Mouse (Mus musculus) midbrain, embryonic 13.5 days (tissue): Measurements from ENCODE around the gene Thrb. TPM values are rescaled to one million over a fixed set of nuclear protein-coding genes. Genes with fewer than 3 reads are reported as not detected.

Experiments used
- ATAC-seq: fragments of 200-750 bp; cut with Nextera tagmentation; 2 replicates; pipeline ENCODE4 v1.8.0; 2017; ENCODE audit warnings: mild to moderate bottlenecking, moderate TSS enrichment, moderate library complexity
- H3K27ac ChIP-seq: fragments of 300-500 bp; sonication (generic); 2 replicates; pipeline ENCODE4 v1.5.1; 2015; ENCODE audit warnings: inconsistent platforms, mild to moderate bottlenecking, moderate library complexity
- H3K27me3 ChIP-seq: fragments of 300-500 bp; sonication (generic); 2 replicates; pipeline ENCODE4 v1.6.1; 2015; ENCODE audit warnings: mild to moderate bottlenecking, inconsistent platforms
- H3K36me3 ChIP-seq: fragments of 300-500 bp; sonication (generic); 2 replicates; pipeline ENCODE4 v1.6.1; 2015; ENCODE audit warnings: mild to moderate bottlenecking, inconsistent platforms
- H3K4me1 ChIP-seq: fragments of 300-500 bp; sonication (generic); replicated peaks from 2 replicates; pipeline ENCODE4 v1.6.1; 2015; ENCODE audit warnings: inconsistent platforms
- H3K4me2 ChIP-seq: fragments of 300-500 bp; sonication (generic); replicated peaks from 2 replicates; pipeline ENCODE4 v1.6.1; 2015; ENCODE audit warnings: moderate library complexity, mild to moderate bottlenecking, inconsistent platforms
- H3K4me3 ChIP-seq: fragments of 300-500 bp; sonication (generic); replicated peaks from 2 replicates; pipeline ENCODE4 v1.5.1; 2015; ENCODE audit warnings: mild to moderate bottlenecking, inconsistent platforms
- H3K9ac ChIP-seq: fragments of 300-500 bp; sonication (generic); replicated peaks from 2 replicates; pipeline ENCODE4 v1.6.1; 2015; ENCODE audit warnings: mild to moderate bottlenecking, inconsistent platforms
- H3K9me3 ChIP-seq: fragments of 300-500 bp; sonication (generic); 2 replicates; pipeline ENCODE4 v1.6.1; 2016; ENCODE audit warnings: mild to moderate bottlenecking, inconsistent platforms
- WGBS: fragments of 180-500 bp; shearing (Covaris S2); methylation state at CpG from one replicate; pipeline ENCODE4 v1.1.7; 2015; 5-methylcytosine and 5-hydroxymethylcytosine counted together
- polyA plus RNA-seq: library from polyadenylated mRNA; unstranded; fragments of >200 nt; fragmentation: Nextera tagmentation; extraction: Ambion mirVana; gene quantifications from 2 replicates; pipeline ENCODE4 v1.2.1, GENCODE M21; 2015

Gene Thrb
- polyA plus RNA-seq, 1 experiment from 2014 or later: 1.2 TPM

DNA sequence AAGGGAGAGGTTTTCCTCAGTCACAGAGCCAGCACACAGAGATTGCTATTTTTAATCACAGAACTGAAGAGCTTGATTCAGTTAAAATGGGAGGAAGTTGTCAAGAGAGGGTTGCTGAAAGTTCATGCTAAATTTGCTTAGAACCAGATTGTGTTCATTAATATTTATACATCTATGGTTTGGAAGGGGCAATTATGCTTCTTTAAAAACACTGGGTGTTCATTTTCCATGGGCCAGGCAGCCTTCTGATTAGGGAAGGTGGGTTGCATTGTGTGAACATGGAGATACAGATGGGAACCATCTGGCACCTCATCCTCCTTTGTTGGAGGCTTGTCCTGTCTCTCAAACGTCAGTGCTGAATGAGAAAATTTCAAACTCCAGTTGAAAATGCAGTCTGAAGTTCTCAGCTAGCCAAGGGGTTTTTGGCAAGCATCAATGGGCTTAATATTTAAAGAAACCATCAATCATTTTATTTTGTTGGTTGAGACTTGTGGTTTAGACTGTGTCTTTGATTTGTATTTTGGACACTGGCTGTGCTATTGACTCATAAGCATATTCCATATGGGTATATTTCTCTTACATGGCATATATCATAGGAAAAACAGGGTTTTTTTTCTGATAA, 62.9 kb downstream of the Thrb start:
- H3K27ac ChIP-seq: no peak overlapping the region
- no peak for ATAC-seq
- no peaks in the 10 kb centered on the region for H3K36me3 ChIP-seq
- 24% methylated on average over 1 of the region's 1 CpGs for WGBS
- H3K4me3 ChIP-seq: no peak overlapping the region
- no peaks in the 10 kb centered on the region for H3K9me3 ChIP-seq
- no peaks in the 10 kb centered on the region for H3K27me3 ChIP-seq
- peaks cover 2% of the 10 kb centered on the region; the same call in 1 of the 2 replicates for H3K4me1 ChIP-seq
- no peak overlapping the region for H3K9ac ChIP-seq
- no peak overlapping the region for H3K4me2 ChIP-seq

DNA sequence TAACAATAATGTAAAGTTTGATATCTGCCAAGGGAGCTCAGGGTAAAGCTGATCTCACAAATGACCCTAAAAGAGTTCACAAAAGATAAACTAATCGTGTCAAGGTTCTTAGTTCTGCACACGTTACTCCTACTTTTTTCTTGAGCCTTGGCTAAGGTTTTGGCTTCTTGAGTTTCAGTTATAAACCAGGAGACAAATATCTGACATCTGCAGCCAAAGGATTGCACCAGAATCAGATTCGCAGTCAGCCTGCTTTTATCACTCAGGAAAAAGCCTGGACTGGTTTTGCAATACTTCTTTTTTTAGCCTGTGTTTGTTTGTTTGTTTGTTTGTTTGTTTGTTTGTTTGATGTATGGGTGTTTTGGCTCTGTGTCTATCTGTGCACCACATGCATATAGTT, 64.5 kb downstream of the Thrb start:
- Histone ChIP-seq H3K4me2 (no peak overlapping the region), H3K9me3 (no peaks in the 10 kb centered on the region), H3K27me3 (no peaks in the 10 kb centered on the region), H3K27ac (no peak overlapping the region), H3K36me3 (no peaks in the 10 kb centered on the region), H3K9ac (no peak overlapping the region), H3K4me1 (peaks cover 2% of the 10 kb centered on the region; the same call in 1 of the 2 replicates), H3K4me3 (no peak overlapping the region)
- WGBS: 89% methylated on average over 3 of the region's 3 CpGs
- no peak for ATAC-seq

DNA sequence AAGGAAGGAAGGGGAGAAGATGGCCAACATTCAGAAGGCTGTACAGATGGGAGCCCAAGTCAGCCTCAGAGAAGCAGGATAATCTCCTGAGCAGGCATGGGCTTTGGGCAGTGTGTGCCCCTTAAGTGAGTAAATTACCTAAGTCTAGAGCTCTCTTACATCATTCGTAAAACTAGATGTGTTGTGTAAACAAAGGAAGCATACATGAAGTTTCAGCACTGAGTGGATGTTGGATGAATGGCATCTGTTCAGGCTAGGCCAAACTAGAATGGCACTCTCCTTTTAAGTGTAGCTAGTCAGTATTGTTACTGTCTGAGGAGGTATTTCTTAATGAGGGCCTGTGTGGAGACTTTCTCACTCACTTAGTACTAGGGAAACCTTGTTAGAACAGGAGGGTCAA, 66.8 kb downstream of the Thrb start:
- Histone ChIP-seq H3K4me2 (no peak overlapping the region), H3K27me3 (no peaks in the 10 kb centered on the region), H3K4me3 (no peak overlapping the region), H3K27ac (no peak overlapping the region), H3K9me3 (no peaks in the 10 kb centered on the region), H3K36me3 (no peaks in the 10 kb centered on the region), H3K9ac (no peak overlapping the region), H3K4me1 (peaks cover 6% of the 10 kb centered on the region)
- no peak for ATAC-seq
- WGBS: 82% methylated on average over 1 of the region's 1 CpGs

DNA sequence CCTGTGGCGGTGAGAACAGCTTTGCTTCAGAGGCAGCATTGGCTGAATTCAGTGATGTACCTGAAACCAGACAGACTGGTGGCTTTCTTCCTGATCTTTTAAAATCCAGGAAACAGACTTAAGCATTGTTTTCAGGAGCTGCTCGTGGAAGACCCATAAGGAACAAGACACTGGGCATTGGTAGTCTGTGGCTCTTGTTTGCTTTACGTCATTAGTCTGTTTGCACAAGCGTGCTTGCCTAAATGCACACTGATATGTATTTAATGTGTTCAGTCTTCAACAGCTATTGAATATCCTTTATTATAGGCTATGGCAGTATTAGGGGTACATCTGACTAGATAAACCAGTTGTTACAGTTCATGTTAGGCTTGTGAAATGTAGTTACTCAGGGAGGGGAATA, 67.8 kb downstream of the Thrb start:
- no peak overlapping the region for H3K4me3 ChIP-seq
- H3K9ac ChIP-seq: no peak overlapping the region
- no peaks in the 10 kb centered on the region for H3K36me3 ChIP-seq
- no peaks in the 10 kb centered on the region for H3K27me3 ChIP-seq
- no peak overlapping the region for H3K27ac ChIP-seq
- no peaks in the 10 kb centered on the region for H3K9me3 ChIP-seq
- H3K4me1 ChIP-seq: peaks cover 6% of the 10 kb centered on the region
- no peak overlapping the region for H3K4me2 ChIP-seq
- WGBS: 85% methylated on average over 4 of the region's 4 CpGs
- no peak for ATAC-seq

DNA sequence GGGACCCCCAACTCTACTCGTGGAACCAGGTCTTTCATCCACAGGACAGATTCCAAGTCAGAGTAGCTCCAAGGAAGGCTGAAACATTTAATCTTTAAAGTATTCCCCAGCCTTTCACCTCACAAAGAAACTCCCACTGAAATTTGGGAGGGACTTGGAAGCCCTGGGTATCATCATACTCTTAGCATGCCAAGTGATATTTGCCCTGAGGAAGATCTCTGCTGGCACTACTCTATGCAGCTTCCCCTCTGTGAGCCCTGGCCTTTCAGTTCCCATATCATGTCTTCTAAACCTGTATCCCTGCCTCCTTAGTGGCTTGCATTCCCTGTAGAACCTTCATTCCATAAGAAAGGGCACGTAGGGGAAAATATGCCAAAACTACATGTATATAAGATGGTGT, 68.8 kb downstream of the Thrb start:
- 94% methylated on average over 2 of the region's 2 CpGs for WGBS
- no peak overlapping the region for H3K9ac ChIP-seq
- no peaks in the 10 kb centered on the region for H3K27me3 ChIP-seq
- no peak overlapping the region for H3K4me3 ChIP-seq
- H3K4me2 ChIP-seq: no peak overlapping the region
- no peak overlapping the region for H3K27ac ChIP-seq
- no peaks in the 10 kb centered on the region for H3K36me3 ChIP-seq
- peaks cover 9% of the 10 kb centered on the region for H3K4me1 ChIP-seq
- ATAC-seq: no peak
- H3K9me3 ChIP-seq: no peaks in the 10 kb centered on the region

DNA sequence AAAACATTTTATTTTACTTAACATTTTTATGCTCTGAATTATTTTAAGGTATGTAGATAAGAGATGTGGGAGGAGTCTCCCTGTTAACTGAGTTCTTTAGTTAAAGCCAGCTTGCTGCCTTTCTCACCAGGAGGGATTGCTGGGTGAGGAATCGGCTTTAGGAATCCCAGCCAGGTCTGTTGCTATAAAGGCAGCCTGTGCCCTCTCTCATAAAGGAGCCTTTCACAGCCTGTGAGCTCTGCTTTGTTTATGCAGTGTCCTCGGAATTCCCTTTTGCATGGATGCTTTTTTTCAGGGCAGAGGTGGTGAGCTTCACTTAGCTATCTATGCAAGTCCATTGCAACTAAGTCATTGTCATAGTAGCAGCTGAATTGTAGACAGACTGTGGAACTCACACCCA, 71.0 kb downstream of the Thrb start:
- WGBS: 0% methylated on average over 2 of the region's 2 CpGs
- 0 out of 2 replicates have a peak, but pooled peaks have one; percentile 14 for ATAC-seq

DNA sequence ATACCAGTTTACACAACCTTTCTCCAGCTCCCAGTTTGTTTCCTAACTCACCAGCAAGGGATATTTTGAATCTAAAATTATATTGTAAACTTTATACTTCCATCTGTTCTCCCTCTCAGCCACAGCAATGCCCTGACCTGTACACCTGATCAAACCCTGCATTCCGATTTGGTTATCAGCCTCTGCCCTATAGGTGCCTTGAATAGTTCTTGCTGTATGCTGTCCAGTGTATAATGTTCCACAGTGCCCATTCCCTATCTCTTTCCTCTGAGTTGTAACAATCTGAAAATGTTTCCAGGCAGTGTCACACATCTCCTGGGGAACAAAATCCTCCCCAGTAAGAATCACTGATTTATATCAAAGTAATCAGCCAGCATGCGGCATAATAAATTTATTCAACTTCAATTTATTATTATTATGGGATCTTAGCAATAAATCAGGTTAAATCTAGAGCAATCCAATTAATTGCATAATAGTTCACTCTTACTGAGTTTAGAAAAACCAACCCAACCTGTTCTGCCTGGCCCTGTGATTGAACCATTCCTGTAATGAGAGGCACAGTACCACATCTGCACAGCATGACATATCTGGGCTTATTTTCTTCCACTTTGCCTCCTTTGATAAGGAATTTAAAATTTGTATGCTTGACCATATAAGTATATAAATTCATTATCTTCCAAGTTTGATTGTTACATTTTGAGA, 73.2 kb downstream of the Thrb start:
- Histone ChIP-seq H3K4me1 (peaks cover 13% of the 10 kb centered on the region), H3K36me3 (no peaks in the 10 kb centered on the region), H3K27ac (no peak overlapping the region), H3K4me3 (no peak overlapping the region), H3K9ac (no peak overlapping the region), H3K4me2 (no peak overlapping the region), H3K27me3 (no peaks in the 10 kb centered on the region), H3K9me3 (no peaks in the 10 kb centered on the region)
- ATAC-seq: 0 out of 2 replicates have a peak, but pooled peaks have one; percentile 53
- 79% methylated on average over 2 of the region's 2 CpGs for WGBS

More for the DNA sequence above, 71.0 kb downstream of the Thrb start:
- Histone ChIP-seq H3K4me3 (no peak overlapping the region), H3K4me1 (peaks cover 13% of the 10 kb centered on the region), H3K4me2 (no peak overlapping the region), H3K9ac (no peak overlapping the region), H3K9me3 (no peaks in the 10 kb centered on the region), H3K36me3 (no peaks in the 10 kb centered on the region), H3K27me3 (no peaks in the 10 kb centered on the region), H3K27ac (no peak overlapping the region)

DNA sequence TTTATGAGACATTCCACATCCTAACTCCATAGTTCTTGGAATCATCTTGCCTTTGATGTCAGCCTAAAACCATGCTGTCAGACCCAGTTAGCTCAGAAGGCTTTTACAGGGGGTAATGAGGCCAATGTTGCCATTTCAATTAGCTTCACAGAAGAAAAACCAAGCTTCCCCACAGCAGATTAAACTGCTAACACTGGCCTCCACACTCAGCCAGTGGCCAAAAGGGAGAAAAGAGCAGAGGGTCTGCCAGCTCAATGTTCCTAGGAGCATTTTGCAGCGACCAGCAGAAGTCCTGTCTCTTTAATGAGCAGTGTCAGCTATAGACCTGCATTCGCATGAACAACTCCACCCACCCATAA, 73.7 kb downstream of the Thrb start:
- peaks cover 13% of the 10 kb centered on the region for H3K4me1 ChIP-seq
- no peaks in the 10 kb centered on the region for H3K9me3 ChIP-seq
- H3K27me3 ChIP-seq: no peaks in the 10 kb centered on the region
- no peak overlapping the region for H3K9ac ChIP-seq
- H3K36me3 ChIP-seq: no peaks in the 10 kb centered on the region
- no peak overlapping the region for H3K4me3 ChIP-seq
- ATAC-seq: peak; percentile 80
- WGBS: 36% methylated on average over 2 of the region's 2 CpGs
- no peak overlapping the region for H3K4me2 ChIP-seq
- H3K27ac ChIP-seq: no peak overlapping the region

DNA sequence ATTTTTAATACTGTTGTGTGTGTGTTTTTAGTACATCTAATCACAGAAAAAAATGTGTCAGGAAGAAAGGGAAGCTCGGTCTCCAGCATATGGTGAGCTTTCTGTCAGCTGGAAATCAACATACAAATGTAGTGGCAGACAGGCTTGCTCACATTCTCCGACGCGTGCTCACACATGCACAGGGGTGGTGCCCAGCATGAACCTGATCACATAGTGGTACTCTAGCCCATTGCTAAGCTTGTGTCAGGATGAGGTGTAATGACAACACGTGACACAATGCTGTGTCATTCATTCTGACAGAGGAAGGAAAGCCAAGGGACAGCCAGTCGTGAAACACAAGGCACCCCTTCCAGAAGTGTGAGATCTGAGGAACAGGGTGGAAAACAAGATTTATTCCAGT, 75.4 kb downstream of the Thrb start:
- no peak overlapping the region for H3K4me2 ChIP-seq
- ATAC-seq: no peak
- no peak overlapping the region for H3K27ac ChIP-seq
- peaks cover 13% of the 10 kb centered on the region for H3K4me1 ChIP-seq
- no peaks in the 10 kb centered on the region for H3K36me3 ChIP-seq
- no peaks in the 10 kb centered on the region for H3K27me3 ChIP-seq
- no peaks in the 10 kb centered on the region for H3K9me3 ChIP-seq
- H3K9ac ChIP-seq: no peak overlapping the region
- no peak overlapping the region for H3K4me3 ChIP-seq
- WGBS: 61% methylated on average over 6 of the region's 6 CpGs

DNA sequence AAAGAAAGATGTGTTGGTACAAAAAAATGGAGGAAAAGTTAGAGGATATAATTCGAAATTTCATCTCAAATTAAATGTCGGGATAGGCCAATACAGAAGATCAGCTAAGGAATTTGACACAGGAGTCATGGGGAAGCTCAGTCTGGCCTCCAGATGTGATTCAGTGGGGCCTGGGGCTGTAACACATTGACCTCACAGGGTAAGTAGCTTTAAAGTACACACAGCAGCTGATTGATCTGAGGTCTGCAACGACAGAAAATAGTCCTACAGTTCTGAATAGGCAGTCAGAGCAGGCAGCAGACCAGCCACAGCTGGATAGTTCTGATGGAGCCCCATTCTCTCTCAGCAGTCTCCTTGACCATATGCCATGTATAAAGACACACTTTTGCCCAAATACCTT, 80.8 kb downstream of the Thrb start:
- no peak for ATAC-seq
- Histone ChIP-seq H3K4me1 (no peaks in the 10 kb centered on the region), H3K4me3 (no peak overlapping the region), H3K9me3 (no peaks in the 10 kb centered on the region), H3K36me3 (no peaks in the 10 kb centered on the region), H3K27ac (no peak overlapping the region), H3K4me2 (no peak overlapping the region), H3K9ac (no peak overlapping the region), H3K27me3 (no peaks in the 10 kb centered on the region)
- 42% methylated on average over 3 of the region's 3 CpGs for WGBS

DNA sequence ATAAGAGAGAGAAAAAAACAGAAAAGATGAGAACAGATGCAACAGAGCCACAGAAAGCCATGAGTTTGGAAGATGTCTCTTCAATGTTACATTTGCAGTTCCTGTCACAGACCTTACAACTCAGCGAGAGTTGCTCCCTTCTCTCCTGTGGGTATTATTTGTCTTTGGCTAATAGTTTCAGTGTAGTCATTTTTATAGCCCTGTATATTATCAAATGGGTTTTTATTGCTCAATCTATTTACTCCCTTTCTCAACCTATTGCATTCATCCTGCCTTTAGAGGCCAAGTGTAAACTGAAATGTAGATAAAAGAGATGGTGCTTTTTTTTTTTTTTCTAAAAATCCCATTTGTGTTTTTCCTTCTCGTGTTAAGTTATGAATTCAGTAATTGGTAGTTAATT, 82.2 kb downstream of the Thrb start:
- H3K4me3 ChIP-seq: no peak overlapping the region
- H3K4me1 ChIP-seq: no peaks in the 10 kb centered on the region
- 84% methylated on average over 2 of the region's 2 CpGs for WGBS
- H3K9me3 ChIP-seq: no peaks in the 10 kb centered on the region
- no peak overlapping the region for H3K27ac ChIP-seq
- no peaks in the 10 kb centered on the region for H3K27me3 ChIP-seq
- no peaks in the 10 kb centered on the region for H3K36me3 ChIP-seq
- H3K9ac ChIP-seq: no peak overlapping the region
- no peak overlapping the region for H3K4me2 ChIP-seq
- no peak for ATAC-seq

DNA sequence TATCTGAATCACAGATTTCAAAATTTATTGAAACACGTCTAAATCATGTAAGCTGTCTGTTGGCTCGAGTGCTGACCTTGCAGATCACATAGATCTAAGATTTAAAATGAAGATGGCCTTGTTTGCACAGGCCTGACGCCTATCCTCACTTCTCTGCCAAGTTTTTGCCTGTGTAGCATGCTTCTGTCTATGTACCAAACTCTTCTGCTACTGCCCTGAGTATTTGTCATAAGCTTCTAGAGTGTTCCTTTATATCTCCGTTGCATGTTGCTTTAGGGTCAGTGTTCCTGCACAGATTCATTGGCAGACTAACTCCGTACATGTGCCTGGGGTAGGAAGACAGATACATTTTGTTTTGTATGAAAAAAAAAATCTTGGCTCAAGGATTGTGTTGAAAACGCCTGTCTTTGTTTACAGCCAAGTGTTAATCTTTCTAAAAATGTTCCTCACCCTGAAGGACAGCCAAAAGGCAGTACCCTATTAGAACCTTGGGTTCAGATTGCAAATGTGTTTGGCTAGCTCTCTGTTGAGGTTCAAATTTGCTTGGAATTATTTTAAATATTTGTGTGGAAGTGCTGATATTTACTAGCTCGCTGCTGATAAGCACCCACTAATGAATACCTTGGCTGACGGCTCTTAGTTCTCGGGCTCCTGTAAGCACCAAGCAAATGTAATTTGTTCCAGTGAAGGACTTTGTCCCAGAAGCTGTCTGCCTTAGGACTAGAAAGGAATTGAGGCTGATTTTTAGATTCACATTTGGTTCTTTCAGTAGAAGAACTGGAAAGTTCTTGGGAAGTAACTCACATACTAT, 83.0 kb downstream of the Thrb start:
- Histone ChIP-seq H3K36me3 (no peaks in the 10 kb centered on the region), H3K27me3 (no peaks in the 10 kb centered on the region), H3K4me2 (no peak overlapping the region), H3K27ac (no peak overlapping the region), H3K9ac (no peak overlapping the region), H3K4me3 (no peak overlapping the region), H3K9me3 (no peaks in the 10 kb centered on the region), H3K4me1 (no peaks in the 10 kb centered on the region)
- ATAC-seq: no peak
- 77% methylated on average over 9 of the region's 9 CpGs for WGBS
